Mouse (Mus musculus) neural tube, embryonic 11.5 days (tissue): ENCODE measurements around the gene Gm3285. TPM values are rescaled to one million over a fixed set of nuclear protein-coding genes. Genes with fewer than 3 reads are reported as not detected.
A peak's percentile ranks its signal among the peaks of the same experiment; 100 is the strongest.

Source experiments
- ATAC-seq: fragments of 200-750 bp; cut with Nextera tagmentation; 2 replicates; pipeline ENCODE4 v1.8.0; 2017; ENCODE audit warnings: moderate number of reproducible peaks, mild to moderate bottlenecking, moderate TSS enrichment, moderate library complexity; ENCODE audit not compliant: insufficient read depth, low FRiP score, low TSS enrichment
- DNase-seq: peaks from one replicate; pipeline ENCODE4 v3.0.0-alpha.2; 2015; ENCODE audit warnings: low spot score
- H3K27ac ChIP-seq: fragments of 300-500 bp; sonication (generic); 2 replicates; pipeline ENCODE4 v1.5.1; 2014; ENCODE audit warnings: low read depth, mild to moderate bottlenecking, low read length
- H3K27me3 ChIP-seq: fragments of 300-500 bp; sonication (generic); 2 replicates; pipeline ENCODE4 v1.6.1; 2014; ENCODE audit warnings: mild to moderate bottlenecking, low read length, mixed read lengths; ENCODE audit not compliant: control insufficient read depth, insufficient read depth
- H3K36me3 ChIP-seq: fragments of 300-500 bp; sonication (generic); 2 replicates; pipeline ENCODE4 v1.6.1; 2014; ENCODE audit warnings: mild to moderate bottlenecking, low read length, moderate library complexity, mixed read lengths; ENCODE audit not compliant: control insufficient read depth, insufficient read depth
- H3K4me1 ChIP-seq: fragments of 300-500 bp; sonication (generic); 2 replicates; pipeline ENCODE4 v1.6.1; 2014; ENCODE audit warnings: low read length, mixed read lengths; ENCODE audit not compliant: control insufficient read depth, insufficient read depth
- H3K4me2 ChIP-seq: fragments of 300-500 bp; sonication (generic); 2 replicates; pipeline ENCODE4 v1.6.1; 2014; ENCODE audit warnings: low read depth, mild to moderate bottlenecking, moderate library complexity
- H3K4me3 ChIP-seq: fragments of 300-500 bp; sonication (generic); 2 replicates; pipeline ENCODE4 v1.5.1; 2014; ENCODE audit warnings: low read depth, low read length
- H3K9ac ChIP-seq: fragments of 300-500 bp; sonication (generic); 2 replicates; pipeline ENCODE4 v1.6.1; 2014; ENCODE audit warnings: mild to moderate bottlenecking, low read length
- H3K9me3 ChIP-seq: fragments of 300-500 bp; sonication (generic); 2 replicates; pipeline ENCODE4 v1.6.1; 2016; ENCODE audit warnings: low read length; ENCODE audit not compliant: control insufficient read depth
- WGBS: fragments of 180-500 bp; shearing (Covaris S2); extraction: QIAGEN DNeasy Blood & Tissue Kit; methylation state at CpG from one replicate; pipeline ENCODE4 v1.1.7; 2014; 5-methylcytosine and 5-hydroxymethylcytosine counted together
- polyA plus RNA-seq: library from polyadenylated mRNA; unstranded; fragments of >200 nt; fragmentation: Nextera tagmentation; extraction: Ambion mirVana; gene quantifications from 2 replicates; pipeline ENCODE4 v1.2.1, GENCODE M21; 2014

Gene Gm3285
- polyA plus RNA-seq, 1 experiment from 2014 or later: not detected

GRCm38 (mm10) chr10:77902894-77903715 is 41.3 kb downstream of the Gm3285 start:
- 7% methylated on average over 35 of the region's 35 CpGs for WGBS
- Histone ChIP-seq H3K9me3 (no peaks in the 10 kb centered on the region), H3K4me1 (0 out of 2 replicates have a peak, but pooled peaks cover 5% of the 10 kb centered on the region), H3K4me2 (peak overlapping the region; percentile 85), H3K27me3 (no peaks in the 10 kb centered on the region), H3K36me3 (no peaks in the 10 kb centered on the region), H3K9ac (peak overlapping the region; percentile 45), H3K4me3 (peak overlapping the region; percentile 56), H3K27ac (no peak overlapping the region)
- DNase-seq: peak; percentile 85
- ATAC-seq: peak; percentile 88

Other genes starting within 250 kb of the Gm3285 start
- gene Ube2g2, start 239.7 kb upstream of the Gm3285 start, polyA plus RNA-seq: 65.9 and 66.0 TPM in 2 replicates
- 0.92 and 1.0 TPM in 2 replicates for gene Tspear, start 175.4 kb upstream of the Gm3285 start, polyA plus RNA-seq
- not detected in 2 replicates for gene Gm19402, start 171.2 kb upstream of the Gm3285 start, polyA plus RNA-seq
- gene Gm9508, start 164.7 kb upstream of the Gm3285 start, polyA plus RNA-seq: not detected in 2 replicates
- not detected in 2 replicates for gene Gm10272, start 155.3 kb upstream of the Gm3285 start, polyA plus RNA-seq
- not detected in 2 replicates for gene Gm10024, start 150.5 kb upstream of the Gm3285 start, polyA plus RNA-seq
- gene Gm10142, start 146.2 kb upstream of the Gm3285 start, polyA plus RNA-seq: not detected in 2 replicates
- not detected in 2 replicates for gene Krtap12-1, start 141.4 kb upstream of the Gm3285 start, polyA plus RNA-seq
- not detected in 2 replicates for gene Gm10100, start 135.5 kb upstream of the Gm3285 start, polyA plus RNA-seq
- not detected in 2 replicates for gene Gm18596, start 119.3 kb upstream of the Gm3285 start, polyA plus RNA-seq
- not detected in 2 replicates for gene Gm9736, start 110.6 kb upstream of the Gm3285 start, polyA plus RNA-seq
- gene Gm3233, start 102.3 kb upstream of the Gm3285 start, polyA plus RNA-seq: not detected in 2 replicates
- not detected in 2 replicates for gene Gm3238, start 90.7 kb upstream of the Gm3285 start, polyA plus RNA-seq
- gene Gm7138, start 85.0 kb upstream of the Gm3285 start, polyA plus RNA-seq: not detected in 2 replicates
- gene Gm3250, start 79.4 kb upstream of the Gm3285 start, polyA plus RNA-seq: not detected in 2 replicates
- not detected in 2 replicates for gene Gm7137, start 73.8 kb upstream of the Gm3285 start, polyA plus RNA-seq
- gene Gm9639, start 66.9 kb upstream of the Gm3285 start, polyA plus RNA-seq: not detected in 2 replicates
- not detected in 2 replicates for gene Gm19668, start 62.8 kb upstream of the Gm3285 start, polyA plus RNA-seq
- not detected in 2 replicates for gene Gm9507, start 50.1 kb upstream of the Gm3285 start, polyA plus RNA-seq
- gene Gm2696, start 47.3 kb upstream of the Gm3285 start, polyA plus RNA-seq: not detected in 2 replicates
- gene Krtap10-4, start 34.9 kb upstream of the Gm3285 start, polyA plus RNA-seq: not detected in 2 replicates
- not detected in 2 replicates for gene Krtap10-10, start 26.0 kb upstream of the Gm3285 start, polyA plus RNA-seq
- not detected in 2 replicates for gene Gm36176, start 15.2 kb upstream of the Gm3285 start, polyA plus RNA-seq
- not detected in 2 replicates for gene Gm10318, start 9.1 kb upstream of the Gm3285 start, polyA plus RNA-seq
- gene Lrrc3, start 40.6 kb downstream of the Gm3285 start, polyA plus RNA-seq: 4.3 and 4.8 TPM in 2 replicates
- 0.58 and 1.4 TPM in 2 replicates for gene Trpm2, start 108.6 kb downstream of the Gm3285 start, polyA plus RNA-seq
- gene 1810043G02Rik, start 116.5 kb downstream of the Gm3285 start, polyA plus RNA-seq: 35.9 and 42.5 TPM in 2 replicates
- gene Pfkl, start 148.1 kb downstream of the Gm3285 start, polyA plus RNA-seq: 125 and 127 TPM in 2 replicates
- not detected in 2 replicates for gene Dnmt3l, start 180.0 kb downstream of the Gm3285 start, polyA plus RNA-seq
- gene Aire, start 181.6 kb downstream of the Gm3285 start, polyA plus RNA-seq: not detected in 2 replicates
- gene Icosl, start 207.3 kb downstream of the Gm3285 start, polyA plus RNA-seq: 1.4 TPM in 2 replicates